Mouse (Mus musculus): Measurements from ENCODE around the gene Hnrnpdl. TPM values are rescaled to one million over a fixed set of nuclear protein-coding genes. Genes with fewer than 3 reads are reported as not detected.

Gene Hnrnpdl
- total and polyA plus RNA-seq, 3 experiments, result 153 to 239 TPM; not detected in 1

DNA sequence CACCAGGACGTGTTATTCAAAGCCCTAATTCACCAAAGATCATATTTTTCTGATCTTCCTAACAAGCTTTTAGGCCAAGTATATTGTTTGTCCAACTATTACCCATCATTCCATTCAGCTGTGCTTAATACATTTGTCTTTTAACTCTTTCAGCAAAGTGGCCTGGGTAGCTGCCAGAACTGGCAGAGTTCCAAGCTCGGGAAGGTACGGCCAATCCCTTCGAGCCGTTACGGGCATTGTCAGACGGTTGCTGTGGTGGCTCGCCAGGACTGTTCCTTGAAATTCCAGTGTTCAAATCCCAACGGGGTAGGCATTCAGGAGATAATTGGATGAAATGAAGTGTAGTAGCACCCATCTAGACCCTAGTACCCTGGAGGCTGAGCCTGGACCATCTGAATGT, 33.1 kb upstream of the Hnrnpdl start:
- no peak for DNase-seq (ENCODE audit: low read depth, low spot score)
- Histone ChIP-seq H3K27me3 (ENCODE audit: control insufficient read depth in 1 of 2, insufficient read depth in 2 of 2, low read length in 2 of 2) (no peaks in the 10 kb centered on the region), H3K79me2 (ENCODE audit: control insufficient read depth, insufficient read depth, low read length, poor library complexity) (no peaks in the 10 kb centered on the region), H3K4me1 (ENCODE audit: control insufficient read depth in 1 of 2, insufficient read depth in 2 of 2, low read length in 2 of 2) (peaks cover 3 to 5% of the 10 kb centered on the region in 2 experiments; a peak in 2 of 4 replicates), H3K27ac (ENCODE audit: control insufficient read depth, low read depth, low read length) (no peak overlapping the region), H3K9me3 (replicated peaks; ENCODE audit: insufficient read depth, low read length) (no peaks in the 10 kb centered on the region), H3K36me3 (ENCODE audit: control insufficient read depth in 1 of 2, insufficient read depth in 2 of 2, low read length in 2 of 2) (peaks cover 0 to 5% of the 10 kb centered on the region in 2 experiments; a peak in 2 of 4 replicates), H3K4me3 (ENCODE audit: control insufficient read depth in 1 of 2, insufficient read depth in 1 of 2, low read depth in 2 of 2, low read length in 2 of 2) (no peak overlapping the region), H3K9ac (ENCODE audit: control insufficient read depth, low read depth, low read length, poor library complexity, severe bottlenecking) (no peak overlapping the region)
- TF ChIP-seq CHD1 (IDR thresholded peaks at IDR 0.05; ENCODE audit: low read depth, low read length) (no peak), RCOR1 (IDR thresholded peaks at IDR 0.05; ENCODE audit: low read depth, low read length) (no peak), NRF1 (IDR thresholded peaks at IDR 0.05; ENCODE audit: insufficient read depth, low read depth, low read length, poor library complexity, severe bottlenecking) (no peak), ZKSCAN1 (IDR thresholded peaks at IDR 0.05; ENCODE audit: low read depth, low read length) (no peak), ELF1 (IDR thresholded peaks at IDR 0.05; ENCODE audit: low read depth, low read length) (no peak), MAZ (IDR thresholded peaks at IDR 0.05; ENCODE audit: low read depth, low read length) (no peak), POLR2AphosphoS5 (IDR thresholded peaks at IDR 0.05; ENCODE audit: borderline replicate concordance, low read depth, low read length) (no peak), KAT2A (conservative IDR thresholded peaks at IDR 0.05; ENCODE audit: low read depth, low read length) (no peak), USF2 (IDR thresholded peaks at IDR 0.05; ENCODE audit: borderline replicate concordance in 1 of 2, insufficient read depth in 1 of 2, low read depth in 1 of 2, low read length in 2 of 2) (no peak), TCF12 (IDR thresholded peaks at IDR 0.05; ENCODE audit: low read depth, low read length) (no peak), SIN3A (IDR thresholded peaks at IDR 0.05; ENCODE audit: low read length) (no peak), ZMIZ1 (IDR thresholded peaks at IDR 0.05; ENCODE audit: low read depth, low read length) (no peak), SMC3 (IDR thresholded peaks at IDR 0.05; ENCODE audit: low read depth, low read length) (no peak)

DNA sequence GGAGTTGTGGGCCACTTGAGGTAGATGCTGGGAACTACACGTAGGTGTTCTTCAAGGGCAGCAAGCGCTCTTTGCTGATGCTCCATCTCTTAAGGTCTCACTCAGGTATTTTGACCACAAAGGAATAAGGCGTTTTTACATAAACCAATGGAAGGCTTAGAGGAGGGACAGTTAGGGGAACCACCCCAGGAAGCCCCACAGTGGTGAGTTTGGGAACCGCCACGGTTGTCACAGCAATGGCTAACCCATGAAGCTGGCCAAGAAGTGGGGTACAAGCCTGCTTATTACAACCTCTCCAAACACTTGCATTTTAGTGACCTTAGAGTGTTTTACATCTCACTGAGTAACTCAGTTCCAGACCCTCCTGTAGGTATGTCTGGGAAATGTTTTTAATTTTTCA, 32.1 kb upstream of the Hnrnpdl start:
- no peaks in the 10 kb centered on the region for H3K27me3 ChIP-seq (ENCODE audit: control insufficient read depth in 1 of 2, insufficient read depth in 2 of 2, low read length in 2 of 2)
- H3K27ac ChIP-seq (ENCODE audit: control insufficient read depth, low read depth, low read length), result no peak overlapping the region
- no peak overlapping the region for H3K9ac ChIP-seq (ENCODE audit: control insufficient read depth, low read depth, low read length, poor library complexity, severe bottlenecking)
- no peak overlapping the region for H3K4me3 ChIP-seq (ENCODE audit: control insufficient read depth in 1 of 2, insufficient read depth in 1 of 2, low read depth in 2 of 2, low read length in 2 of 2)
- DNase-seq (ENCODE audit: low read depth, low spot score), result no peak
- no peaks in the 10 kb centered on the region for H3K9me3 ChIP-seq (replicated peaks; ENCODE audit: insufficient read depth, low read length)
- no peaks in the 10 kb centered on the region for H3K79me2 ChIP-seq (ENCODE audit: control insufficient read depth, insufficient read depth, low read length, poor library complexity)
- peaks cover 3 to 5% of the 10 kb centered on the region in 2 experiments; a peak in 2 of 4 replicates for H3K4me1 ChIP-seq (ENCODE audit: control insufficient read depth in 1 of 2, insufficient read depth in 2 of 2, low read length in 2 of 2)
- H3K36me3 ChIP-seq (ENCODE audit: control insufficient read depth in 1 of 2, insufficient read depth in 2 of 2, low read length in 2 of 2), result peaks cover 0 to 5% of the 10 kb centered on the region in 2 experiments; a peak in 2 of 4 replicates
- TF ChIP-seq GATA1 (IDR thresholded peaks at IDR 0.05; ENCODE audit: low read depth, low read length), result no peak
- no peak for TF ChIP-seq ETS1 (IDR thresholded peaks at IDR 0.05; ENCODE audit: low read depth, low read length)
- TF ChIP-seq ELF1 (IDR thresholded peaks at IDR 0.05; ENCODE audit: low read depth, low read length), result no peak
- TF ChIP-seq MXI1 (IDR thresholded peaks at IDR 0.05; ENCODE audit: low read depth, low read length), result no peak
- TF ChIP-seq RCOR1 (IDR thresholded peaks at IDR 0.05; ENCODE audit: low read depth, low read length), result no peak
- TF ChIP-seq HCFC1 (IDR thresholded peaks at IDR 0.05; ENCODE audit: low read depth, low read length), result no peak
